Mouse (Mus musculus) lung, embryonic 16.5 days (tissue): ENCODE measurements around the gene Abhd17b. TPM values are rescaled to one million over a fixed set of nuclear protein-coding genes. Genes with fewer than 3 reads are reported as not detected.
"Not testable (repeated sequence)": the region's sequence is repeated elsewhere in the genome, so short reads cannot be mapped to it uniquely, and the experiment has no call there.

ENCODE experiments used
- ATAC-seq: fragments of 200-750 bp; cut with Nextera tagmentation; 2 replicates; pipeline ENCODE4 v1.8.0; 2017; ENCODE audit warnings: low read depth, mild to moderate bottlenecking, moderate library complexity
- H3K27ac ChIP-seq: fragments of 300-500 bp; sonication (generic); 2 replicates; pipeline ENCODE4 v1.5.1; 2014; ENCODE audit warnings: mild to moderate bottlenecking, control low read depth, low read length
- H3K27me3 ChIP-seq: fragments of 300-500 bp; sonication (generic); 2 replicates; pipeline ENCODE4 v1.6.1; 2014; ENCODE audit warnings: low read depth, low read length, mixed read lengths; ENCODE audit not compliant: control insufficient read depth, insufficient read depth
- H3K36me3 ChIP-seq: fragments of 300-500 bp; sonication (generic); 2 replicates; pipeline ENCODE4 v1.6.1; 2014; ENCODE audit warnings: low read length; ENCODE audit not compliant: control insufficient read depth, insufficient read depth
- H3K4me1 ChIP-seq: fragments of 300-500 bp; sonication (generic); replicated peaks from 2 replicates; pipeline ENCODE4 v1.6.1; 2014; ENCODE audit warnings: low read length, mixed read lengths; ENCODE audit not compliant: control insufficient read depth, insufficient read depth
- H3K4me2 ChIP-seq: fragments of 300-500 bp; sonication (generic); 2 replicates; pipeline ENCODE4 v1.6.1; 2014; ENCODE audit warnings: low read depth, low read length, control low read depth
- H3K4me3 ChIP-seq: fragments of 300-500 bp; sonication (generic); 2 replicates; pipeline ENCODE4 v1.5.1; 2014; ENCODE audit warnings: mild to moderate bottlenecking, low read length, control low read depth
- H3K9ac ChIP-seq: fragments of 300-500 bp; sonication (generic); 2 replicates; pipeline ENCODE4 v1.6.1; 2014; ENCODE audit warnings: low read length, control low read depth
- H3K9me3 ChIP-seq: fragments of 300-500 bp; sonication (generic); 2 replicates; pipeline ENCODE4 v1.6.1; 2016; ENCODE audit warnings: low read length; ENCODE audit not compliant: control insufficient read depth
- WGBS: fragments of 180-500 bp; shearing (Covaris S2); extraction: QIAGEN DNeasy Blood & Tissue Kit; methylation state at CpG from one replicate; pipeline ENCODE4 v1.1.7; 2014; 5-methylcytosine and 5-hydroxymethylcytosine counted together
- polyA plus RNA-seq: library from polyadenylated mRNA; unstranded; fragments of >200 nt; fragmentation: Nextera tagmentation; extraction: Ambion mirVana; gene quantifications from 2 replicates; pipeline ENCODE4 v1.2.1, GENCODE M21; 2015

The Abhd17b gene
- polyA plus RNA-seq, 1 experiment from 2014 or later: 36.1 TPM

DNA sequence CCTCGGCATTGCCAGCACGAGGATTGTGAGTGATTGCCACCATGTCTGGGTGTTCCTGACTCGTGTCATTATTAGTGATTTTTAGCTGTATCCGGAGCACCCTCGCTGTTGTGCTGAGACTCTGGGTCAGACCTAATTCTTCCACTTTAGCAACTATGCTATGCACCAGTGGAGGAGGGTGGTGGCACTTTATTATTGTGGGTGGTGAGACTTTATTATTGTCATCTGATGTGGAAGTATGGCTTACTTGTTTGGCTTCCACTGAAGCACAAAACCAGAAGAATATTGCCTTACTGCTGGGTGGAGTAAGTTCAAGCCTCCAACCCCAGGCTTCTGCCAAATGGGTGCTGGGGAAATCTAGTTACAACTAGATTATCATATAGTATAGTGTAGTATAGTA lies 68.0 kb downstream of the Abhd17b start:
- Histone ChIP-seq H3K9me3 (no peaks in the 10 kb centered on the region), H3K27me3 (no peaks in the 10 kb centered on the region), H3K27ac (no peak overlapping the region), H3K4me3 (no peak overlapping the region), H3K4me1 (no peaks in the 10 kb centered on the region), H3K36me3 (no peaks in the 10 kb centered on the region), H3K4me2 (no peak overlapping the region), H3K9ac (no peak overlapping the region)
- WGBS: 84% methylated on average over 5 of the region's 5 CpGs
- ATAC-seq: no peak

- H3K9ac ChIP-seq, H3K4me1 ChIP-seq, H3K27me3 ChIP-seq, H3K4me3 ChIP-seq, H3K27ac ChIP-seq, ATAC-seq, H3K9me3 ChIP-seq, H3K4me2 ChIP-seq, H3K36me3 ChIP-seq: not testable (repeated sequence)
- 95% methylated on average over 20 of the region's 20 CpGs for WGBS
Measured at GRCm38 (mm10) chr19:21723280-21723679, 70.3 kb downstream of the Abhd17b start.

DNA sequence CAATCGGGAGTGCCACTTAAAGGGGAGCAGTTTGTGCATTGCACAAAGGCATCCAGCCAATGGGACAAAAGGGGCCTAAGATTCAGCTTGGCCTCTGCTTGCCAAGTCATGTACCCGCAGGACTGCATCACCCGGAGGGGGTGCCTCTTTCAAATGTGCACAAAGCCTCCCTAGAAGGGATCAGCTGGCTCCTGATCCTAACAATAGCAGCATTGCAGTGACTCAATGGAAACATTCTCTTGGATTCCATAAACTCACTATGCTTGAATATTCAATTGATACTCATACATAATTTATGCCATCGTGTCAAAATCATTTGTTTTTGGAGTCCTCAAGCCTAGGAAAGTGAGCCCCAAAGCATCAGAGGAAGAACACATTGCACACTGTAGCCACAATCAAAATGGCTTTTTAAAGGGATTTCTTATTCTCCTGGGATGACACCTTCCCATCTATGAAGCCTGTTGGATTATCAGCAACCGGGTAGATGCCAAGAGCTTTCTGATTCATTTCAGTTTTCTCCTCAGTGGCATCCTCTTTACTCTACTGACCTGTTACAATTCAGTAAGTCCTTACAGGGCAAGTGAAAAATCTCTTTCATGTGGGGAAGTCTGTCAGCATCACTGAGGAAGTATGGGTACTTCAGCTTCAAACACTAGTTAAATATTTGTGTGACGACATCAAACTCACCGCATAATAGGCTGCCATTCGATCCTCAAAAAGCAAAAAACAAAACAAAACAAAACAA lies 71.1 kb downstream of the Abhd17b start:
- Histone ChIP-seq H3K9me3 (no peaks in the 10 kb centered on the region), H3K27ac (no peak overlapping the region)
- 79% methylated on average over 8 of the region's 8 CpGs for WGBS

GRCm38 (mm10) chr19:21725168-21725567 lies 72.2 kb downstream of the Abhd17b start:
- no peak overlapping the region for H3K27ac ChIP-seq
- no peaks in the 10 kb centered on the region for H3K36me3 ChIP-seq
- no peak overlapping the region for H3K4me3 ChIP-seq
- H3K9ac ChIP-seq: no peak overlapping the region
- no peaks in the 10 kb centered on the region for H3K9me3 ChIP-seq
- no peaks in the 10 kb centered on the region for H3K27me3 ChIP-seq
- H3K4me1 ChIP-seq: no peaks in the 10 kb centered on the region
- WGBS: 77% methylated on average over 1 of the region's 1 CpGs
- peak; percentile 49; the same call in 1 of the 2 replicates for ATAC-seq
- H3K4me2 ChIP-seq: no peak overlapping the region

More for the DNA sequence above, 71.1 kb downstream of the Abhd17b start:
- H3K27me3 ChIP-seq: no peaks in the 10 kb centered on the region
- no peak overlapping the region for H3K9ac ChIP-seq
- H3K4me2 ChIP-seq: no peak overlapping the region
- ATAC-seq: no peak
- H3K4me3 ChIP-seq: no peak overlapping the region
- H3K4me1 ChIP-seq: no peaks in the 10 kb centered on the region
- H3K36me3 ChIP-seq: no peaks in the 10 kb centered on the region

GRCm38 (mm10) chr19:21727081-21727480 lies 74.1 kb downstream of the Abhd17b start:
- H3K27ac ChIP-seq: no peak overlapping the region
- H3K9me3 ChIP-seq: no peaks in the 10 kb centered on the region
- H3K27me3 ChIP-seq: no peaks in the 10 kb centered on the region
- no peak for ATAC-seq
- H3K4me1 ChIP-seq: no peaks in the 10 kb centered on the region
- 27% methylated on average over 2 of the region's 2 CpGs for WGBS
- H3K4me2 ChIP-seq: no peak overlapping the region
- no peaks in the 10 kb centered on the region for H3K36me3 ChIP-seq
- no peak overlapping the region for H3K9ac ChIP-seq
- no peak overlapping the region for H3K4me3 ChIP-seq

- H3K36me3 ChIP-seq: no peaks in the 10 kb centered on the region
- no peak overlapping the region for H3K4me2 ChIP-seq
- H3K27me3 ChIP-seq: no peaks in the 10 kb centered on the region
- H3K4me1 ChIP-seq: no peaks in the 10 kb centered on the region
- WGBS: 91% methylated on average over 6 of the region's 6 CpGs
- no peak for ATAC-seq
- no peak overlapping the region for H3K9ac ChIP-seq
- H3K4me3 ChIP-seq: no peak overlapping the region
- H3K27ac ChIP-seq: no peak overlapping the region
- H3K9me3 ChIP-seq: no peaks in the 10 kb centered on the region
Measured at GRCm38 (mm10) chr19:21728342-21728741, 75.4 kb downstream of the Abhd17b start.

DNA sequence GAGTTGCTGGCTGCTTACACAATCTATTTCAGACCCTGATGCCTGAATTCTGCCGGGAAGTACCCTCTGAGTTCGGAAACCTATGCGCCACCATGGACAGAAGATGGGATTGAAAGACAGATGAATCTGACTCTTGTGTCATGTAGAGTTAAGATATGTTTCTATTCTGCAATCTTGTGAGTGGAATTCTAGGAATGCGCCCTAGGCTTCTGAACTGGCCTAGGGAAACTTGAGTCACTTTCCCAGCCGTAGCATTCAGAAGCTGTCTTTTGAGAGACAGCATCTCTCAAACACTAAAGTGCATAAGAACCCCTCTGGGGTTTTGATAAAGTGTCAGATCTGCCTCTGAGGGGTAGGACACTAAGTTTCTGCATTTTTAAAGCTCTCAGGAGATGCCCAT lies 78.9 kb downstream of the Abhd17b start:
- 73% methylated on average over 5 of the region's 5 CpGs for whole genome bisulfite sequencing
- no peak overlapping the region for H3K4me3 ChIP-seq
- no peak overlapping the region for H3K9ac ChIP-seq
- H3K9me3 ChIP-seq: no peaks in the 10 kb centered on the region
- no peaks in the 10 kb centered on the region for H3K27me3 ChIP-seq
- no peaks in the 10 kb centered on the region; the same call in 1 of the 2 replicates for H3K4me1 ChIP-seq
- H3K36me3 ChIP-seq: no peaks in the 10 kb centered on the region
- no peak overlapping the region for H3K27ac ChIP-seq
- no peak overlapping the region for H3K4me2 ChIP-seq
- no peak for ATAC-seq

GRCm38 (mm10) chr19:21733176-21733575 lies 80.2 kb downstream of the Abhd17b start:
- Histone ChIP-seq H3K9ac (no peak overlapping the region), H3K27me3 (no peaks in the 10 kb centered on the region), H3K36me3 (no peaks in the 10 kb centered on the region), H3K9me3 (no peaks in the 10 kb centered on the region), H3K4me2 (no peak overlapping the region), H3K4me1 (peaks cover 7% of the 10 kb centered on the region; the same call in 1 of the 2 replicates), H3K27ac (no peak overlapping the region), H3K4me3 (no peak overlapping the region)
- ATAC-seq: no peak
- 96% methylated on average over 2 of the region's 2 CpGs for WGBS

DNA sequence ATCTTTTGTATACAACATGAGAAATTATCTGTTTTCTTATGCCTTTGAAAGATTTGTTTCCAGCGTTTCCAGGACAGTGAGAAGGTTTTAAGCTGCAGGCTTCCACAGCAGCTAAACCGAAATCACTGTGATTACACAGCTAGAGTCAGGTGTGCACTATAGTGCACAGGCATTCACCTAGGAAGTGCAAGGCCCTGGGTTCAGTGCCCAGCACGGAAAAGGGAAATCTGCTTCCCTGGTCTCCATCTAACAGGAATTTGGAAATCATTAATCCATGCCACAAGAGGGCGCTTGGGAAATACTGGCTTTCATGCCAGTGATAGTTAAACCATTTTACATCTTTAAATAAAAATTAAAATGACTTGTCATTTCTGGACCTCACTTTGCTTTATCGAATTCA lies 81.1 kb downstream of the Abhd17b start:
- Histone ChIP-seq H3K36me3 (no peaks in the 10 kb centered on the region), H3K27ac (no peak overlapping the region), H3K4me3 (no peak overlapping the region), H3K9me3 (no peaks in the 10 kb centered on the region), H3K4me1 (peaks cover 11% of the 10 kb centered on the region; the same call in 1 of the 2 replicates), H3K27me3 (no peaks in the 10 kb centered on the region), H3K9ac (no peak overlapping the region), H3K4me2 (no peak overlapping the region)
- WGBS: 26% methylated on average over 5 of the region's 5 CpGs
- ATAC-seq: no peak
